Mouse (Mus musculus) retina, postnatal 7 days (tissue): Measurements from ENCODE around the gene Gm21885.

Experiments used
- DNase-seq: peaks from one replicate; pipeline ENCODE4 v3.0.0-alpha.2; 2012; ENCODE audit warnings: low read depth, low spot score

Gene Gm21885

DNA sequence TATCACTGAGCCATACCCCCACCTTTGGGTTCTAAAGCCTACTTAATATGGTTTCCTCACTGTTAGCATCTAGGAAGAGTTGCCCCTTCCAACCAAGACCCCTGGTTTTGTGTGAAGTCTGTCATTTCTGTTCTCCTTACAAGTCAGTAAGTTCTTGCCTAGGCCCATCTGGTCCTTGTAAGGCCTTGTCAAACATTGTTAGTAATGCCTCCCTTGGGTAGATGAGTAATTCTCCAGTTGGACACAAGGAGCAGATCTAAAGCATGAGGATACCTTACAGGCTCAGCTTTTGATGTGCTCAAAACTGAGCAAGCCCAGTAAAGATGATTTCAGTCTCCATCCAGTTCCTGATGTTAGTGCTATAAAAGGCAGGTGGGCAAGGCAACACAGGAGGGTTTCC, 12.9 kb upstream of the Gm21885 start:
- DNase-seq, result no peak

DNA sequence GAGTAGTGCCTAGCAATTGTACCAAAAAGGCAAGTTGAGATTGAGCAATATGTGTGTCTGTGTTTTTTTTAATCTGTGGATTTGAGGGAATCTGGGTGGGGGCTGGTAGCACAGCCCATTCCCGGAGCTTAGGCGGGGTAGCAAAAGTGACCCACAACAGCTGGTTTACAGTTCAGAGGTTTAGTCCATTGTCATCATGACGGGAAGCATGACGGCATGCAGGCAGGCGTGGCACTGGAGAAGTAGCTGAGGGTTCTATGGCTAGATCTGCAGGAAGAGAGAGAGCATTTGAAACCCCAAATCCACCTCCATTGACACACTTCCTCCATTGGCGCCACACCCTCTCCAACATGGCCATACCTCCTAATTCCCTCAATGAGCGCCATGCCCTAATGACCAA, 11.8 kb upstream of the Gm21885 start:
- DNase-seq, result no peak

- DNase-seq, result no peak
These were observed 10.7 kb upstream of the Gm21885 start for GRCm38 (mm10) chr11:94271015-94271414.

GRCm38 (mm10) chr11:94272960-94273927, 8.4 kb upstream of the Gm21885 start:
- DNase-seq, result no peak

GRCm38 (mm10) chr11:94274206-94274867, 7.3 kb upstream of the Gm21885 start:
- no peak for DNase-seq

- no peak for DNase-seq
These were observed 6.4 kb upstream of the Gm21885 start for GRCm38 (mm10) chr11:94275226-94275625.

DNA sequence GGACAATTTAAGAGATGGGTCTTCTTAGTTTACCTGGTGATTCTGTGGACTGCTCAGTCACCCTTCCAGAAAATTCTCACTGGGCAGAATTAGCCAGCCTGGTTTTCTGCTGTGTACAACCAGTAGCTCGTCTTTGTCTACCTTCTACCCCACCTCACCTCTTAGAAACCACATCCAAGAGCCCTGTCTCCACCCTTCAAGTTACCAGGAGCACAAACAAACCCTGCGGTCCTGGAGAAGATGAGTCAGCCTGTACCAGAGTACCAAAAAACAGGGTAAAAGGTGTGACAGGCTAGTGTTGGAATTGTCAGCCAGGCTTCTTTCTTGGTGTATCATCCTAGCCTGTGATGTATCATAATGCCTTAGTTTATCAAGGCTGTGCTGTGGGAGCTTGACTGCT, 6.0 kb upstream of the Gm21885 start:
- no peak for DNase-seq

DNA sequence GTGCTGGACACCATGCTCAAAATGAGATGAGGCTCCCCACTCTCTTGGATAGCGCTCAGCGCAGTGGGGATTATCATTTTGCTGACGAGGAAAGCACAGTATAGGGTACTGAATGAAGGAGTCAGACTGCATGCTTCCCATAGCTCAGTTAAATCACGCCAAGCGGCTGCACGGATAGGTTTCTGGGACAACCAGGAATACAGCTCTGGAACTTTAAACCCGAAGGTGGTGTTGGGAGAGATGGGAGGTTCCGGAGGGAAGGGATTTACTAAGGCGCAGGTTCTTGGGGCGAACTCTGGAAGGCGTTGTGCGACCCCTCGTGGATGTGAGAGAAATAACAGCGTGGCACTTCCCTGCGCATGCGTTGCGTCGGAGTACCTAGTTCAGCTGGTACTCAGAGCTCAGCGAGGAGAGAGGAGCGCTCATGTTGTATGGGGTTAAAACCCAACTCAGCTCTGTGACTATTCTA, 4.8 kb upstream of the Gm21885 start:
- peak; percentile 94 for DNase-seq

DNA sequence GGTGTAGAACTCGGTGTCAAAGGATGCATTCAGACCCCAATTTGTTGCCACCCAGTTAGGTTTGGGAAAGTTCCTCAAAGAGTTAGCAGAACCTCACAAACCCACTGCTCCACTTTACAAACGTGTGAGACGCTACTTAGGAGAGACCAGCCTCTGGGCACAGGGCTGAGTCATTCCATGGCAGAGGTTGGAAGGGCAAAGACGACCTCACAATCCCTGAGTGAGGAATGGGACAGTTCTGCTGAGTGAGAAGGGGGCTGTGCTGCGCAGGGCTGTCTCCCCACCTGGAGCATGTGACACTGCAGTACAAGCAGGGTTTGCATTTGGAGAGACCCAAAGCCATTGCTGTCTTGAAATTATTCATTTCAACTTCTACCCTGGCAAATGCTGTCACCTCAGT, 618 bp downstream of the Gm21885 start:
- DNase-seq, result no peak

DNA sequence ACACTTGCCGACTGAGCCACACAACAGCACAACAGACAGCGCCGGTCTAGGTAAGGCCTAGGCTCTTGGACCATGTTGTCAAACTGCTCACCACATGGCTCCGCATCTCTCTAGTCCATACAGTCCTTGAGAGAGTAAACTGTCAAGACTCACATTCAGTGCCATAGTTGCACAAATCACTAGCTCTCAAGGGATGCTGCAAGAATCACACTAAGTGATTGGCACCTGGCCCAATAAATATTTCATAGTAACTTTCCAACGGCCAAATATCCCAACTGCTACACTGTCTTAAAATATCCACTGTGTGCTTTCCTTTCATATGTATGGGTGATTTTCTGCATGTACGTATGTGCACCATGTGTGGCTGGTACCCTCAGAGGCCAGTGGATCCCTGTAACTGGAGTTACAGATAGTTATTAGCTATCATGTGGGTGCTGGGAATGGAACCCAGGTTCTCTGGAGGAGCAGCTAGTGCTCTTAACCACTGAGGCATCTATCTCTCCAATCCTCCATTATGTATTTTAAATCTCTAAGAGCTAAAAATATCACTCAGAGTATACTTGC, 1.9 kb downstream of the Gm21885 start:
- no peak for DNase-seq

- DNase-seq, result no peak
These were observed 4.4 kb downstream of the Gm21885 start for GRCm38 (mm10) chr11:94285886-94286574.

DNA sequence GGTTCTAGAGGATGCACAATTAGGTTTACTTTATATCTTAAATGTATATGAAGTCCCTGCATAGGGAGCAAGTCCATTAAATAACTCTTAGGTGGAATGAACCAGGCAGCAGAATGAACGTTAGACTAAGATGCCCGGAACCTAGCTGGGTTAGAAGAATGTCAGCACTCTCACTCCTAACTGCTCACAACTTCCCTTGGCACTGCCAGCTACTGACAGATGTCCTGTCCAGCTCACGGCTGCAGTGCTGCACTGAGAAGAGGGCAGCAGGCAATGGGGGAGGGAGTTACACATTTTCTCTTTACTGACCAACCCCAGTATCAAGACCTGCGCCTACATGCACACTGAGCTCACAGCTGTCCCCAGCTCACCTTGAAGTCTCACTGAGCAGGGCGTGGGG, 5.4 kb downstream of the Gm21885 start:
- DNase-seq, result no peak

GRCm38 (mm10) chr11:94290062-94290740, 8.5 kb downstream of the Gm21885 start:
- no peak for DNase-seq

GRCm38 (mm10) chr11:94294996-94295845, 13.5 kb downstream of the Gm21885 start:
- no peak for DNase-seq

DNA sequence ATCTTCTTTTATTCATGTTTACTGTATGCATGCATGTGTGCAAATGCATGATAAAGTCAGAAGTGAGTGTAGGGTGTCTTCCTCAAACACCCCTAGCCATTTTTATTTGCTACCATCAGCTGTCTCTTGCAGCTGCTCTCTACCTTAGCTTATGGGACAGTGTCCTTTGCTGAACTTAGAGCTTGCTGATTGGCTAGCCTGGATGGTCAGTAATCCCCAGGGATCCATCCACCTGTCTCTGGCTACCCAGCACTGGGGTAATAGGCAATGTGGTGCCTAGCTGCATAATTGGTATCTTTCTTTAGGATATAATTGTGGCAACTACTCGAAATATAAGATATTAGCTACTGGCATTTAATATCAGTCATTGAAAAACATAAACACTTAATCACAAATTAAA, 31.1 kb downstream of the Gm21885 start:
- no peak for DNase-seq

- DNase-seq, result no peak
These were observed 32.5 kb downstream of the Gm21885 start for GRCm38 (mm10) chr11:94314098-94314652.

- DNase-seq, result no peak
These were observed 33.6 kb downstream of the Gm21885 start for GRCm38 (mm10) chr11:94315308-94315707.

- DNase-seq, result no peak
These were observed 34.9 kb downstream of the Gm21885 start for GRCm38 (mm10) chr11:94316528-94316927.

DNA sequence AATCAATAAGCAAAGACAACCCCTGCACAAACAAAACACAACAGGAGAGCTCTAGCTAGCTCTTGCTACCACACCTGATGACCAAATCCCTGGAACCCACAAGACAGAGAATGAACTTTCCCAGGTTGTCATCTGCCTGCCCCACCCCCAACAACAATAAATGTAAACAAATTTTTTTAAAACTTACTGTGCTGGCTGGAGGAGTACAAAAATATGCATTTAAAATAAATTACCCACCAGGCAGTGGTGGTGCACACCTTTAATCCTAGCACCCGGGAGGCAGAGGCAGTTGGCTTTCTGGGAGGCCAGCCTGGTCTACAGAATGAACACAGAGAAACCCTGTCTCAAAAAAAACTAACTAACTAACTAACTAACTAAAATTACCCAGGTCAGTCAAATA, 35.3 kb downstream of the Gm21885 start:
- DNase-seq, result no peak

GRCm38 (mm10) chr11:94317515-94317914, 35.8 kb downstream of the Gm21885 start:
- no peak for DNase-seq
